Mouse (Mus musculus) liver, adult 2 months (tissue): ENCODE measurements around the gene Phf21a. TPM values are rescaled to one million over a fixed set of nuclear protein-coding genes. Genes with fewer than 3 reads are reported as not detected.
"Not testable (repeated sequence)": the region's sequence is repeated elsewhere in the genome, so short reads cannot be mapped to it uniquely, and the experiment has no call there.

Experiments used
- DNase-seq: peaks from one replicate; pipeline ENCODE4 v3.0.0-alpha.2; 2011; ENCODE audit warnings: low read depth, low spot score; ENCODE audit errors: extremely low read depth
- H3K27ac ChIP-seq: fragments of 200-500 bp; replicated peaks from 2 replicates; pipeline ENCODE4 v1.5.1; 2012; ENCODE audit warnings: low read depth, mild to moderate bottlenecking, control low read depth, inconsistent platforms, low read length; ENCODE audit not compliant: insufficient read depth
- H3K27me3 ChIP-seq: fragments of 200-500 bp; 2 replicates; pipeline ENCODE4 v1.6.1; 2012; ENCODE audit warnings: mild to moderate bottlenecking, moderate library complexity, low read length, inconsistent platforms; ENCODE audit not compliant: control insufficient read depth, insufficient read depth
- H3K36me3 ChIP-seq: fragments of 200-500 bp; 2 replicates; pipeline ENCODE4 v1.6.1; 2012; ENCODE audit warnings: low read length, inconsistent platforms; ENCODE audit not compliant: control insufficient read depth, insufficient read depth
- H3K4me1 ChIP-seq: fragments of 200-500 bp; 2 replicates; pipeline ENCODE4 v1.6.1; 2011; ENCODE audit warnings: low read length; ENCODE audit not compliant: control insufficient read depth, insufficient read depth
- H3K4me3 ChIP-seq: fragments of 200-500 bp; 2 replicates; pipeline ENCODE4 v1.5.1; 2011; ENCODE audit warnings: low read depth, mild to moderate bottlenecking, control low read depth, low read length, moderate library complexity; ENCODE audit not compliant: insufficient read depth
- H3K79me2 ChIP-seq: fragments of 200-500 bp; 2 replicates; pipeline ENCODE4 v1.6.1; 2012; ENCODE audit warnings: inconsistent platforms, mild to moderate bottlenecking, low read length, moderate library complexity; ENCODE audit not compliant: control insufficient read depth, insufficient read depth
- H3K9ac ChIP-seq: fragments of 200-500 bp; 2 replicates; pipeline ENCODE4 v1.6.1; 2012; ENCODE audit warnings: low read depth, mild to moderate bottlenecking, control low read depth, inconsistent platforms, low read length
- CTCF ChIP-seq: fragments of 200-500 bp; IDR thresholded peaks from 2 replicates; pipeline ENCODE4 v1.5.1; 2011; ENCODE audit warnings: low read depth, low read length, control low read depth
- POLR2A ChIP-seq: fragments of 200-500 bp; IDR thresholded peaks from 2 replicates; pipeline ENCODE4 v1.6.1; 2011; ENCODE audit warnings: low read length, control low read depth; ENCODE audit not compliant: insufficient read depth; ENCODE audit errors: extremely low read depth
- WGBS: fragments of 180-500 bp; shearing (Covaris S2); methylation state at CpG from one replicate; pipeline ENCODE4 v1.1.7; 2018; 5-methylcytosine and 5-hydroxymethylcytosine counted together
- polyA plus RNA-seq: library from polyadenylated mRNA; depleted of rRNA; stranded (reverse); fragments of >200 nt; gene quantifications from 2 replicates; pipeline ENCODE4 v1.2.3, GENCODE M21; 2012
- total RNA-seq: library from RNA; depleted of rRNA; stranded (reverse); fragments of >200 nt; gene quantifications from 2 replicates; pipeline ENCODE4 v1.2.3, GENCODE M21; 2014

The Phf21a gene
- total and polyA plus RNA-seq, 2 experiments: 11.4 to 14.5 TPM

DNA sequence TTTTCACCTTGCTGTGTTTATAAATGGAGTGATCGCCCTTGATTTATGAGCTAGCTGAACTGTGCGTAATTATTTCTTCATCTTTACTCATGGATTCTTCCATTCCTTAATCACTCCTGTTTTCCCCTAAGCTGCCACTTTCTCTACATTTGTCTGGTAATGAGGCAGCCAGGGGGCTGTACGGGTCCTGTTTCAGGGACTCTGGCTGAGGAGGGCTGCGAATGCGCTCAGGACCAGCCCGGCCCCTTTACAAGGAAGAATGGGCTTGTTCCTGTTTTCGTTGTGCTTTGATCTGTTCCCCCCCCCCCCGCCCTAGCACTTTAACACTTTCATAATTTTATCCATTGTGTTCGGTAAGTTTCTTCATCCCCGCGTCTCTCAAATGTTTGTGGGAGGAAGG is 48.2 kb downstream of the Phf21a start:
- TF ChIP-seq POLR2A (no peak), CTCF (no peak)
- Histone ChIP-seq H3K4me3 (no peak overlapping the region), H3K27me3 (no peaks in the 10 kb centered on the region), H3K36me3 (no peaks in the 10 kb centered on the region), H3K4me1 (no peaks in the 10 kb centered on the region), H3K27ac (no peak overlapping the region), H3K79me2 (no peaks in the 10 kb centered on the region), H3K9ac (no peak overlapping the region)
- 43% methylated on average over 11 of the region's 11 CpGs for WGBS
- no peak for DNase-seq

DNA sequence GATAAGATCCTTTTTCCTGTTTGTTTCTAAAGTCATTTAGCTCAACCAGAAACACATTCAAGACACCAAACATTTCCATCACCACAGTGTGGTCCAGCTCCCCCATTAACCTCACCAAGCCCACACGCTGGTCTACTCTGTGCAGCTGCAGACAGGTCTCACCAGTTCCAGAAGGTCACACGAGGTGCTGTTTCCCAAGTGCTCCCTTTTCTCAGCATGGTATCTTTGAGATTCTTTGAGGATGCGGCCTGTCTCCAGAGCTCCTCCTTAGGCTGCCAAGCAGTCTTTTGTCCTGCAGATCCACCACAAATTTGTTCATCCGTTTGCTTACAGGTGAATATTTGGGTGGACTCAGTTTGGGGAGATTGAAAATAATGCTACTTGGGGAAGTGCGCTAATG is 51.0 kb downstream of the Phf21a start:
- Histone ChIP-seq H3K4me1 (no peaks in the 10 kb centered on the region), H3K79me2 (no peaks in the 10 kb centered on the region), H3K36me3 (no peaks in the 10 kb centered on the region), H3K9ac (no peak overlapping the region), H3K4me3 (no peak overlapping the region), H3K27me3 (no peaks in the 10 kb centered on the region), H3K27ac (no peak overlapping the region)
- WGBS: 68% methylated on average over 5 of the region's 5 CpGs
- TF ChIP-seq CTCF (no peak), POLR2A (no peak)
- no peak for DNase-seq

DNA sequence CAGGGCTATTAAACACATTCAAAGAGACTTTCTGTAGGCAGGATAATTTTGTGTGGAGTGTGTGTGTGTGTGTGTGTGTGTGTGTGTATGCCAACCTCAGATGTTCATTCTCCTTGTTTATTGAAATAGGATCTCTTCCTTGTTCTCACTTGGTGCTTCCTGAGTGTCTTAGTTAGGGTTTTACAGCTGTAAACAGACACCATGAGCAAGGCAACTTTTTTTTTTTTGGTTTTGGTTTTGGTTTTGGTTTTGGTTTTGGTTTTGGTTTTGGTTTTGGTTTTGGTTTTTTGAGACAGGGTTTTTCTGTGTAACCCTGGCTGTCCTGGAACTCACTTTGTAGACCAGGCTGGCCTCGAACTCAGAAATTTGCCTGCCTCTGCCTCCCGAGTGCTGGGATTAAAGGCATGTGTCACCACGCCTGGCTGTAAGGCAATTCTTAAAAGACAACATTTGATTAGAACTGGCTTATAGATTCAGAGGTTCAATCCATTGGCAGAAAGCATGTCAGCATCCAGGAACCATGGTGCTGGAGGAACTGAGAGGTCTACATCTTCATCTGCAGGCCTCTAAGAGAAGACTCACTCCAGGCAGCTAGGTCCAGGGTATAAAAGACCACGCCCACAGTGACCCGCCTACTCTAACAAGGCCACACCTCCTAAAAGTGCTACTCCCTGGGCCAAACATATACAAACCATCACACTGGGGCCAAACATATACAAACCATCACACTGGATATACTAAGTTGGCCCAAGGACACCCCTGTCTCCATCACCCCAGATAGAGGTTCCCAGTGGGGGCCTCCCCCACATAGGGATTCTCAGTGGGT is 55.2 kb downstream of the Phf21a start:
- not testable (repeated sequence) for H3K79me2 ChIP-seq, H3K4me1 ChIP-seq, DNase-seq, H3K9ac ChIP-seq, H3K4me3 ChIP-seq, H3K27ac ChIP-seq, H3K27me3 ChIP-seq, H3K36me3 ChIP-seq
- WGBS: 89% methylated on average over 5 of the region's 5 CpGs

DNA sequence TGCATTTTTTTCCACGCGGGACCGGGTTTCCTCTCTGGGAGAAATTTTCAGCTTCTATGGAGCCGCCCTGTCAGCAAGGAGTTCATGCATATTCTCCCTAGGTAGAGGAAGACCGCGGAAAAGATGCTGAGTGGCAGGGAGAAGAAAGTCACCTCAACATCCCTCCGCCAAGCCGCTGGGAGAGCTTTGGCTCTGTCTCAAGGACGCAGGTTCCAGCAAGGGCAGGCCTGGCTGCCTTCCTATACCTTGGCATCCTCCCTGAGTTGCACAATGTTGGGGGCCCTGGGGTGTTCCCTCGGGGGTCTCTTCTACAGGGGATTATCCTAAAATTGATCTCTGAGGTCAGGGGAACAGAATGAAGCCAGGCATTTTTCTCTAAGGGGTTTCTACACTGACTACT is 71.4 kb downstream of the Phf21a start:
- H3K4me1 ChIP-seq: no peaks in the 10 kb centered on the region
- no peaks in the 10 kb centered on the region for H3K79me2 ChIP-seq
- H3K27ac ChIP-seq: no peak overlapping the region
- 68% methylated on average over 10 of the region's 10 CpGs for WGBS
- H3K36me3 ChIP-seq: no peaks in the 10 kb centered on the region
- H3K27me3 ChIP-seq: no peaks in the 10 kb centered on the region
- H3K9ac ChIP-seq: no peak overlapping the region
- DNase-seq: no peak
- no peak overlapping the region for H3K4me3 ChIP-seq
- TF ChIP-seq CTCF: no peak
- no peak for TF ChIP-seq POLR2A

DNA sequence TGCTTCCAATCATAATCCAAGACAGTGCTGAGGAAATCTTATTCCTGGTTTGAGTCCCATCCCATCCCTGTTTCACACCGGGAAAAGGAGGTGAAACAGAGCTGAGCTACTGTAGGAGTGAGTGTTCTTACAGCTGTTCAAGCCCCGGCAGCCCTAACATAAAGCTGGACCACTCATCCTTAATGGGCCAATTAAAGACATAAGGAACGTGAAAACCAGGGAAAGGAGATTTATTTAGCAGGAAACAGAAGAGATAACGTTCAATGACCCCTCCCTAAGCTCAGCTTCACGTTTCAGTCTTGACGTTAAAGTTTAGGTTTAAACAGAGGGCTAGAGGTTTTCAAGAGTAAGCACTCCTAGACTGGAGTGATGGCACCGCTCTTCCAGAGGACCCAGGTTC is 74.0 kb downstream of the Phf21a start:
- H3K27me3 ChIP-seq: no peaks in the 10 kb centered on the region
- WGBS: 61% methylated on average over 7 of the region's 7 CpGs
- H3K4me1 ChIP-seq: no peaks in the 10 kb centered on the region
- DNase-seq: no peak
- H3K4me3 ChIP-seq: no peak overlapping the region
- H3K36me3 ChIP-seq: no peaks in the 10 kb centered on the region
- H3K9ac ChIP-seq: no peak overlapping the region
- H3K79me2 ChIP-seq: no peaks in the 10 kb centered on the region
- H3K27ac ChIP-seq: no peak overlapping the region
- TF ChIP-seq CTCF (no peak), POLR2A (no peak)

DNA sequence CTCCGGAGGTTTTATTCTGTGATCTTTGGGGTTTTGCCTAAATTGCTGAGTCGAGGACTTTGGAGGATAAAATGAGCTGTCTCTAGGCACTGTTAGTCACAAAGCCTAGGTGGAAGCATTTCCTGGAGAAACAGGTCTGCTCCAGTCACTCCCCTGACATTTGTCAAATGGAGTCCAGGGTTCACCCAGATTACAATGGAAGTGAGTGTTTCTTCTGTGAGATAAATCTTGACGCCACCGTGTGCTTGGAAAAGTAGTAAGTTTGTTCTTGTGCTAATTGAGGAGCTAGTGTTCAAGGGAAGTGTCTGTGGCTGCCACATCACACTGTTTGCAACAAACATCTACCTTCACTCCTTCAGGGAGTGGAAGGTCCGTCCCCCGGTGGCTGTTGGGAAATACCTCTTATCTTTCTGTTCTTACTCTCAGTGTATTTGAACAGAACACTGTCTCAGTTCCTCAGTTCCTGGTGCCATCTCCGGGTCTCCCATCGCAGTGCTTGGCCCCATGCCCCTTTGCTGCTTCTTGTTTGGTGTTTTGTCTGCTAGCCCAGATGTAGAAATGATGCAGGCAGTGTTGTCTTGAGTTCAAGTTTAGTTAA is 78.2 kb downstream of the Phf21a start:
- WGBS: 24% methylated on average over 8 of the region's 8 CpGs
- no peak for DNase-seq

More for the DNA sequence above, 78.2 kb downstream of the Phf21a start:
- H3K4me1 ChIP-seq: no peaks in the 10 kb centered on the region
- H3K27ac ChIP-seq: no peak overlapping the region
- no peak overlapping the region for H3K4me3 ChIP-seq
- H3K9ac ChIP-seq: no peak overlapping the region
- H3K36me3 ChIP-seq: no peaks in the 10 kb centered on the region
- no peaks in the 10 kb centered on the region for H3K79me2 ChIP-seq
- H3K27me3 ChIP-seq: no peaks in the 10 kb centered on the region
- TF ChIP-seq CTCF (no peak), POLR2A (no peak)
